Mouse (Mus musculus) liver, embryonic 13.5 days (tissue): ENCODE measurements around the gene Apoa1. TPM values are rescaled to one million over a fixed set of nuclear protein-coding genes. Genes with fewer than 3 reads are reported as not detected.
A peak's percentile ranks its signal among the peaks of the same experiment; 100 is the strongest.

Source experiments
- ATAC-seq: fragments of 200-750 bp; cut with Nextera tagmentation; 2 replicates; pipeline ENCODE4 v1.8.0; 2017; ENCODE audit warnings: low read depth, mild to moderate bottlenecking, moderate number of reproducible peaks, moderate library complexity
- DNase-seq: peaks from one replicate; pipeline ENCODE4 v3.0.0; 2022
- H3K27ac ChIP-seq: fragments of 300-500 bp; sonication (generic); 2 replicates; pipeline ENCODE4 v1.5.1; 2015; ENCODE audit warnings: moderate library complexity, mild to moderate bottlenecking, inconsistent platforms
- H3K27me3 ChIP-seq: fragments of 300-500 bp; sonication (generic); 2 replicates; pipeline ENCODE4 v1.6.1; 2015; ENCODE audit warnings: mild to moderate bottlenecking, inconsistent platforms
- H3K36me3 ChIP-seq: fragments of 300-500 bp; sonication (generic); 2 replicates; pipeline ENCODE4 v1.6.1; 2015; ENCODE audit warnings: mild to moderate bottlenecking, inconsistent platforms
- H3K4me1 ChIP-seq: fragments of 300-500 bp; sonication (generic); replicated peaks from 2 replicates; pipeline ENCODE4 v1.6.1; 2015; ENCODE audit warnings: inconsistent platforms
- H3K4me2 ChIP-seq: fragments of 300-500 bp; sonication (generic); 2 replicates; pipeline ENCODE4 v1.6.1; 2015; ENCODE audit warnings: inconsistent platforms, mild to moderate bottlenecking, moderate library complexity
- H3K4me3 ChIP-seq: fragments of 300-500 bp; sonication (generic); replicated peaks from 2 replicates; pipeline ENCODE4 v1.5.1; 2015; ENCODE audit warnings: mild to moderate bottlenecking, inconsistent platforms
- H3K9ac ChIP-seq: fragments of 300-500 bp; sonication (generic); 2 replicates; pipeline ENCODE4 v1.6.1; 2015; ENCODE audit warnings: mild to moderate bottlenecking, inconsistent platforms
- H3K9me3 ChIP-seq: fragments of 300-500 bp; sonication (generic); replicated peaks from 2 replicates; pipeline ENCODE4 v1.6.1; 2016; ENCODE audit warnings: inconsistent platforms
- WGBS: fragments of 180-500 bp; shearing (Covaris S2); methylation state at CpG from one replicate; pipeline ENCODE4 v1.1.7; 2015; ENCODE audit not compliant: insufficient replicate concordance; 5-methylcytosine and 5-hydroxymethylcytosine counted together
- polyA plus RNA-seq: library from polyadenylated mRNA; unstranded; fragments of >200 nt; fragmentation: Nextera tagmentation; extraction: Ambion mirVana; gene quantifications from 2 replicates; pipeline ENCODE4 v1.2.1, GENCODE M21; 2015

Gene Apoa1
- polyA plus RNA-seq, 1 experiment from 2014 or later, result 2,174 TPM

- Histone ChIP-seq H3K27me3 (no peaks in the 10 kb centered on the region), H3K9ac (no peak overlapping the region), H3K4me2 (no peak overlapping the region), H3K27ac (no peak overlapping the region), H3K4me1 (0 out of 2 replicates have a peak, but pooled peaks cover 4% of the 10 kb centered on the region), H3K36me3 (no peaks in the 10 kb centered on the region), H3K9me3 (no peaks in the 10 kb centered on the region), H3K4me3 (no peak overlapping the region)
- DNase-seq (no peak), ATAC-seq (no peak)
- 73% methylated on average over 6 of the region's 6 CpGs for WGBS
These were observed 30.7 kb downstream of the Apoa1 start for GRCm38 (mm10) chr9:46259111-46259510.

- no peaks in the 10 kb centered on the region for H3K36me3 ChIP-seq
- H3K27ac ChIP-seq, result no peak overlapping the region
- ATAC-seq (no peak), DNase-seq (no peak)
- H3K9me3 ChIP-seq, result no peaks in the 10 kb centered on the region
- H3K27me3 ChIP-seq, result no peaks in the 10 kb centered on the region
- no peak overlapping the region for H3K9ac ChIP-seq
- 64% methylated on average over 7 of the region's 7 CpGs for WGBS
- H3K4me2 ChIP-seq, result no peak overlapping the region
- no peak overlapping the region for H3K4me3 ChIP-seq
- 0 out of 2 replicates have a peak, but pooled peaks cover 4% of the 10 kb centered on the region for H3K4me1 ChIP-seq
These were observed 32.8 kb downstream of the Apoa1 start for GRCm38 (mm10) chr9:46261131-46261530.

GRCm38 (mm10) chr9:46268343-46268873, 40.0 kb downstream of the Apoa1 start, which contains the start of gene Apoa5:
Apoa5 (plus strand) TSS chr9:46268633.
- Histone ChIP-seq H3K36me3 (no peaks in the 10 kb centered on the region), H3K27ac (no peak within 1 kb of the TSS), H3K27me3 (peaks cover 23% of the 10 kb centered on the region), H3K9ac (no peak within 1 kb of the TSS), H3K4me1 (peaks cover 18% of the 10 kb centered on the region), H3K4me3 (no peak within 1 kb of the TSS), H3K4me2 (no peak within 1 kb of the TSS), H3K9me3 (no peaks in the 10 kb centered on the region)
- no peak for ATAC-seq
- DNase-seq, result no peak
- 35% methylated on average over 7 of the region's 7 CpGs for WGBS

GRCm38 (mm10) chr9:46269125-46269524, 40.7 kb downstream of the Apoa1 start:
- H3K4me2 ChIP-seq, result no peak overlapping the region
- 67% methylated on average over 5 of the region's 5 CpGs for WGBS
- no peak overlapping the region for H3K27ac ChIP-seq

GRCm38 (mm10) chr9:46270782-46271181, 42.4 kb downstream of the Apoa1 start:
- no peak overlapping the region for H3K4me2 ChIP-seq
- no peaks in the 10 kb centered on the region for H3K9me3 ChIP-seq
- no peak overlapping the region for H3K9ac ChIP-seq
- peaks cover 23% of the 10 kb centered on the region for H3K27me3 ChIP-seq
- H3K27ac ChIP-seq, result no peak overlapping the region
- peaks cover 15% of the 10 kb centered on the region for H3K36me3 ChIP-seq
- H3K4me1 ChIP-seq, result peaks cover 32% of the 10 kb centered on the region
- DNase-seq, result no peak
- 86% methylated on average over 4 of the region's 4 CpGs for WGBS
- ATAC-seq, result no peak
- no peak overlapping the region for H3K4me3 ChIP-seq

More at GRCm38 (mm10) chr9:46269125-46269524, 40.7 kb downstream of the Apoa1 start:
- H3K4me1 ChIP-seq, result peaks cover 25% of the 10 kb centered on the region
- DNase-seq (no peak), ATAC-seq (no peak)
- no peaks in the 10 kb centered on the region for H3K9me3 ChIP-seq
- H3K36me3 ChIP-seq, result no peaks in the 10 kb centered on the region
- no peak overlapping the region for H3K4me3 ChIP-seq
- no peak overlapping the region for H3K9ac ChIP-seq
- H3K27me3 ChIP-seq, result peaks cover 23% of the 10 kb centered on the region

GRCm38 (mm10) chr9:46272070-46272469, 43.7 kb downstream of the Apoa1 start:
- peak overlapping the region; percentile 67; the same call in 1 of the 2 replicates for H3K27ac ChIP-seq
- WGBS, result 30% methylated on average over 9 of the region's 9 CpGs
- no peak for ATAC-seq

DNA sequence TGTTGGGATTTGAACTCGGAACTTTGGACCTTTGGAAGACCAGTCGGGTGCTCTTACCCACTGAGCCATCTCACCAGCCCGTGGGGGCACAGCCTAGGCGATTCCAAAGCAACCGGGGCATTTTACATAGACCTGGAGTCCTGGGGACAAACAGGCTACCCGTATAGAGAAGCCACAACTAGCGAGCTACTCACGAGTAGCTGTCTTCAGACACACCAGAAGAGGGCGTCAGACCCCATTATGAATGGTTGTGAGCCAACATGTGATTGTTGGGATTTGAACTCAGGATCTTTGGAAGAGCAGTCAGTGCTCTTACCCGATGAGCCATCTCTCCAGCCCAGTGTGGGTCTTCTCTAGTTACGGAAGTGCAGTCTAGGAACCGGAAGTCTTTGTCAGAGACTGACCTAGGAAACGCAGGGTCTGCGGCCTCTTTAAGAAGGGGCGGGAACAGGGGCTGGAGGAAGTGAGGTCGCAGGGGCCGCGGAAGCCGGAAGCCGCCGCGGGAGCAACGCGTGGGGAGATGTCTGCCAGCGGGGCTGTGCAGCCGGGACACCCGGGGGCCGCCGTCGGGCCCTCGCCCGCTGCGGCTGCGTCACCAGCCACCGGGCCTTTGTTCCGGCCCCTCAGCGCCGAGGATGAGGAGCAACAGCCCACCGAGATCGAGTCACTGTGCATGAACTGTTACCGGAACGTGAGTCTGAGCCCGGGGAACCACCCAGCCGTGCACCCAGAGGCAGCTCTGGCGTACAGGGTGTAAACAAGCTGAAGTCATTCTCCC, 44.5 kb downstream of the Apoa1 start, which contains the start of gene Zpr1:
Gene Zpr1, plus strand, starts transcription at position 388 of the 778 bp plus-strand sequence.
- H3K4me3 ChIP-seq, result peak within 1 kb of the TSS; percentile 91
- no peaks in the 10 kb centered on the region for H3K9me3 ChIP-seq
- peaks cover 23% of the 10 kb centered on the region for H3K27me3 ChIP-seq
- H3K36me3 ChIP-seq, result peaks cover 36% of the 10 kb centered on the region
- peak within 1 kb of the TSS; percentile 89 for H3K4me2 ChIP-seq
- peaks cover 32% of the 10 kb centered on the region for H3K4me1 ChIP-seq
- ATAC-seq, result peak; percentile 90
- peak within 1 kb of the TSS; percentile 85 for H3K9ac ChIP-seq
- WGBS, result 4% methylated on average over 41 of the region's 45 CpGs
- peak within 1 kb of the TSS; percentile 69 for H3K27ac ChIP-seq
- peak; percentile 83 for DNase-seq

More at GRCm38 (mm10) chr9:46272070-46272469, 43.7 kb downstream of the Apoa1 start:
- DNase-seq, result peak; percentile 10
- Histone ChIP-seq H3K27me3 (peaks cover 23% of the 10 kb centered on the region), H3K4me2 (peak overlapping the region; percentile 89), H3K36me3 (peaks cover 28% of the 10 kb centered on the region), H3K9me3 (no peaks in the 10 kb centered on the region), H3K4me1 (peaks cover 32% of the 10 kb centered on the region), H3K4me3 (peak overlapping the region; percentile 91), H3K9ac (peak overlapping the region; percentile 85; the same call in 1 of the 2 replicates)

DNA sequence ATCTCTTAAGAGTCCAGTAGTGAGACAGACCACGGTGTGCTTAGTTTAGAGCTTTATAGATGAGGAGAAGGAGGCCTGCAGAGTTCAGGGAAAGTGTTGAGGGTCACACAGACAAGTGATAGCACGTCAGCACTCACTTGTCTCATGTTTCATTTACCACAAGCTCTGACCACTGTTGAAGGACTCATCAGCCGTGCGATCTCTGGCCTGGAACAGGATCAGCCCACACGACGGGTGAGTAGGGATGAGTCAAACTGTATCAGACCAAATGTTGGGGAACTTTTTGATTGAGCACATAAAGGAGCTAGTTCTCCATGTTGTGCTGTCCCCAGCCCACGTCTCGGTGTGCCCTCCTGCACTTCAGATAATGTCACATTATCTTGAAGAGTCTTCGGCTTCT, 46.1 kb downstream of the Apoa1 start:
- H3K27ac ChIP-seq, result no peak overlapping the region
- ATAC-seq (no peak), DNase-seq (no peak)
- H3K9me3 ChIP-seq, result no peaks in the 10 kb centered on the region
- peaks cover 51% of the 10 kb centered on the region for H3K36me3 ChIP-seq
- H3K4me3 ChIP-seq, result peak overlapping the region; percentile 91
- H3K27me3 ChIP-seq, result peaks cover 14% of the 10 kb centered on the region
- WGBS, result 72% methylated on average over 9 of the region's 9 CpGs
- peak overlapping the region; percentile 85; the same call in 1 of the 2 replicates for H3K9ac ChIP-seq
- H3K4me1 ChIP-seq, result peaks cover 26% of the 10 kb centered on the region
- H3K4me2 ChIP-seq, result peak overlapping the region; percentile 89

Other genes with a start within 250 kb of the Apoa1 start
- 80.3 and 92.8 TPM in 2 replicates for gene Pafah1b2, start 215.9 kb upstream of the Apoa1 start, polyA plus RNA-seq
- 2.4 and 2.8 TPM in 2 replicates for gene Sik3, start 215.8 kb upstream of the Apoa1 start, polyA plus RNA-seq
- gene Apoc3, start 7.1 kb downstream of the Apoa1 start, polyA plus RNA-seq, result 2.7 and 3.1 TPM in 2 replicates
- 0.10 and 0.15 TPM in 2 replicates for gene Apoa4, start 12.1 kb downstream of the Apoa1 start, polyA plus RNA-seq
- gene Apoa5, start 40.1 kb downstream of the Apoa1 start, polyA plus RNA-seq, result 0.73 and 0.83 TPM in 2 replicates
- gene Zpr1, start 44.5 kb downstream of the Apoa1 start, polyA plus RNA-seq, result 39.5 and 44.6 TPM in 2 replicates
- gene Bud13, start 54.4 kb downstream of the Apoa1 start, polyA plus RNA-seq, result 8.0 and 10.1 TPM in 2 replicates
- gene 4931429L15Rik, start 91.4 kb downstream of the Apoa1 start, polyA plus RNA-seq, result not detected in 2 replicates